Mouse (Mus musculus): ENCODE data around the gene Atpaf1.

DNA sequence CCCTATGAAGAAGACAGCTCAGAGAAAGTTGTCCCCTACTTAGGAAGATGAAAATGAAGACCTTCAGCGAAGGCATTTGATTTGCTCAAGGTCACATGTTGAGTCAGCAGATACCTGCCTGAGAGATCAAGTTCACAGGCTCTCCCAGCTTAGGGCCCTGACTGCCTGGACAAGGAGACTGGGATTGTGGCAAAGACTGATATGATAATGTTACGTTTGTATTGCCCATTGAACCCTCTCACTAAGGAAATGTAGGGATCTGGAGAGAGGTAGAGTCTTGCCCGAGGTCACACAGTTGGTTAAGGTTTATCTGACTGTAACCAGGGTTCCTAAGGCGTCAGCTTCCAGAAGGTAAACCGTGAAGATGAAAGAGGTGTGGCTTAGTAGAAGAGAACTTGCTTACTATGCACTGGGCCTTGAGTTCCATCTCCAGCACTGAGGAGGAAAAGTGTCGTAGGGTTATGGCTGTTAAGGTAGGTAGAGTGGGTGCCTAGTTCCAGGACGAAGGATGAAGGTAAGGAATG lies 961 bp downstream of the Atpaf1 start:
- TF ChIP-seq POLR2A (IDR thresholded peaks at IDR 0.05; ENCODE audit: borderline replicate concordance, extremely low read depth, insufficient read depth, insufficient read length, poor library complexity, severe bottlenecking), result no peak
- TF ChIP-seq CTCF (IDR thresholded peaks at IDR 0.05; ENCODE audit: borderline replicate concordance, extremely low read depth, insufficient read depth, insufficient read length), result no peak

Measured in brain, embryonic 14.5 days (tissue).